Mouse (Mus musculus) forebrain, embryonic 14.5 days (tissue): Measurements from ENCODE around the gene Rab11fip4. TPM values are rescaled to one million over a fixed set of nuclear protein-coding genes. Genes with fewer than 3 reads are reported as not detected.

Experiments used
- ATAC-seq: fragments of 200-750 bp; cut with Nextera tagmentation; 2 replicates; pipeline ENCODE4 v1.8.0; 2017; ENCODE audit warnings: mild to moderate bottlenecking, moderate library complexity
- DNase-seq: peaks from one replicate; pipeline ENCODE4 v3.0.0-alpha.2; 2015; ENCODE audit warnings: low spot score
- H3K27ac ChIP-seq: fragments of 300-500 bp; sonication (generic); 2 replicates; pipeline ENCODE4 v1.5.1; 2014; ENCODE audit warnings: low read depth, mild to moderate bottlenecking, control low read depth, low read length, moderate library complexity
- H3K27me3 ChIP-seq: fragments of 300-500 bp; sonication (generic); replicated peaks from 2 replicates; pipeline ENCODE4 v1.6.1; 2014; ENCODE audit warnings: low read length, control low read depth, mixed read lengths; ENCODE audit not compliant: control insufficient read depth, insufficient read depth
- H3K36me3 ChIP-seq: fragments of 300-500 bp; sonication (generic); 2 replicates; pipeline ENCODE4 v1.6.1; 2014; ENCODE audit warnings: low read length, control low read depth; ENCODE audit not compliant: control insufficient read depth, insufficient read depth
- H3K4me1 ChIP-seq: fragments of 300-500 bp; sonication (generic); 2 replicates; pipeline ENCODE4 v1.6.1; 2014; ENCODE audit warnings: antibody characterized with exemption, low read length, control low read depth; ENCODE audit not compliant: control insufficient read depth, insufficient read depth
- H3K4me2 ChIP-seq: fragments of 300-500 bp; sonication (generic); 2 replicates; pipeline ENCODE4 v1.6.1; 2014; ENCODE audit warnings: mild to moderate bottlenecking, control low read depth, low read length
- H3K4me3 ChIP-seq: fragments of 300-500 bp; sonication (generic); 2 replicates; pipeline ENCODE4 v1.5.1; 2014; ENCODE audit warnings: low read depth, low read length, control low read depth
- H3K9ac ChIP-seq: fragments of 300-500 bp; sonication (generic); 2 replicates; pipeline ENCODE4 v1.6.1; 2014; ENCODE audit warnings: mild to moderate bottlenecking, low read length, control low read depth, moderate library complexity
- H3K9me3 ChIP-seq: fragments of 300-500 bp; sonication (generic); replicated peaks from 2 replicates; pipeline ENCODE4 v1.6.1; 2016; ENCODE audit warnings: low read length, control low read depth, mixed read lengths; ENCODE audit not compliant: control insufficient read depth
- WGBS: fragments of 180-500 bp; shearing (Covaris S2); extraction: QIAGEN DNeasy Blood & Tissue Kit; methylation state at CpG from one replicate; pipeline ENCODE4 v1.1.7; 2014; 5-methylcytosine and 5-hydroxymethylcytosine counted together
- polyA plus RNA-seq: library from polyadenylated mRNA; unstranded; fragments of >200 nt; fragmentation: Nextera tagmentation; extraction: Ambion mirVana; gene quantifications from 2 replicates; pipeline ENCODE4 v1.2.1, GENCODE M21; 2014

The Rab11fip4 gene
- polyA plus RNA-seq, 1 experiment from 2014 or later: 13.2 TPM

GRCm38 (mm10) chr11:79628716-79629115, 37.7 kb downstream of the Rab11fip4 start:
- Histone ChIP-seq H3K4me2 (no peak overlapping the region), H3K4me1 (no peaks in the 10 kb centered on the region), H3K9ac (no peak overlapping the region), H3K9me3 (no peaks in the 10 kb centered on the region), H3K27ac (no peak overlapping the region), H3K36me3 (0 out of 2 replicates have a peak, but pooled peaks cover 2% of the 10 kb centered on the region), H3K27me3 (no peaks in the 10 kb centered on the region), H3K4me3 (no peak overlapping the region)
- ATAC-seq (no peak), DNase-seq (no peak)
- WGBS: 68% methylated on average over 3 of the region's 3 CpGs

- 76% methylated on average over 7 of the region's 7 CpGs for WGBS
- ATAC-seq (no peak), DNase-seq (no peak)
- Histone ChIP-seq H3K36me3 (0 out of 2 replicates have a peak, but pooled peaks cover 8% of the 10 kb centered on the region), H3K4me3 (no peak overlapping the region), H3K27ac (no peak overlapping the region), H3K27me3 (no peaks in the 10 kb centered on the region), H3K4me2 (no peak overlapping the region), H3K9ac (no peak overlapping the region), H3K9me3 (no peaks in the 10 kb centered on the region), H3K4me1 (no peaks in the 10 kb centered on the region)
Observed at GRCm38 (mm10) chr11:79629752-79630374, 38.9 kb downstream of the Rab11fip4 start.

DNA sequence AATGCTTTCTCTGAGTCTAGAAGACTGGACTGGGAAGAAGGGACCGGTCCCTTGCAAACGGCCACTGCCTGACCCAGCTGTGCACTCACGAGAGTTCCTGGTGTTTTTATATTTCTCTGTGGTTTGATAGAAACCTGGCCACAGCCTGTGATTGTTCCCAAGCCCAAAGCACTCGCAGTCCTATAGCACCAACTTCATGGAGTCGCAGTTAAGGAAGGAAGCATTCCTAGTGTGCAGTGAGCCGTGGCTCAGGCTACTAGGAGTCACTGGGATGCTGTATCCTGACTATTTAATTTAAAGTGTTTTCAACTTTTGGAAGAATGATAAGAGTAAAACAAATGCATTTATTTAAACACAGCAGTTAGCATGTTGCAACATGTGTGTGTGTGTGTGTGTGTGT, 39.5 kb downstream of the Rab11fip4 start:
- Histone ChIP-seq H3K4me1 (no peaks in the 10 kb centered on the region), H3K9me3 (no peaks in the 10 kb centered on the region), H3K4me2 (no peak overlapping the region), H3K9ac (no peak overlapping the region), H3K4me3 (no peak overlapping the region), H3K27me3 (no peaks in the 10 kb centered on the region), H3K36me3 (0 out of 2 replicates have a peak, but pooled peaks cover 8% of the 10 kb centered on the region), H3K27ac (no peak overlapping the region)
- WGBS: 29% methylated on average over 6 of the region's 6 CpGs
- ATAC-seq: no peak
- DNase-seq: no peak

GRCm38 (mm10) chr11:79633366-79633765, 42.4 kb downstream of the Rab11fip4 start:
- H3K9ac ChIP-seq: no peak overlapping the region
- DNase-seq: no peak
- no peaks in the 10 kb centered on the region for H3K9me3 ChIP-seq
- no peaks in the 10 kb centered on the region for H3K27me3 ChIP-seq
- H3K27ac ChIP-seq: no peak overlapping the region
- WGBS: 85% methylated on average over 8 of the region's 8 CpGs
- 0 out of 2 replicates have a peak, but pooled peaks cover 6% of the 10 kb centered on the region for H3K36me3 ChIP-seq
- no peak overlapping the region for H3K4me2 ChIP-seq
- no peak overlapping the region for H3K4me3 ChIP-seq
- H3K4me1 ChIP-seq: no peaks in the 10 kb centered on the region
- no peak for ATAC-seq

- Histone ChIP-seq H3K4me2 (no peak overlapping the region), H3K27me3 (no peaks in the 10 kb centered on the region), H3K27ac (no peak overlapping the region), H3K9me3 (no peaks in the 10 kb centered on the region), H3K4me3 (no peak overlapping the region), H3K36me3 (0 out of 2 replicates have a peak, but pooled peaks cover 6% of the 10 kb centered on the region), H3K9ac (no peak overlapping the region), H3K4me1 (no peaks in the 10 kb centered on the region)
- WGBS: 84% methylated on average over 6 of the region's 6 CpGs
- no peak for ATAC-seq
- no peak for DNase-seq
Observed at GRCm38 (mm10) chr11:79635661-79636449, 44.8 kb downstream of the Rab11fip4 start.

DNA sequence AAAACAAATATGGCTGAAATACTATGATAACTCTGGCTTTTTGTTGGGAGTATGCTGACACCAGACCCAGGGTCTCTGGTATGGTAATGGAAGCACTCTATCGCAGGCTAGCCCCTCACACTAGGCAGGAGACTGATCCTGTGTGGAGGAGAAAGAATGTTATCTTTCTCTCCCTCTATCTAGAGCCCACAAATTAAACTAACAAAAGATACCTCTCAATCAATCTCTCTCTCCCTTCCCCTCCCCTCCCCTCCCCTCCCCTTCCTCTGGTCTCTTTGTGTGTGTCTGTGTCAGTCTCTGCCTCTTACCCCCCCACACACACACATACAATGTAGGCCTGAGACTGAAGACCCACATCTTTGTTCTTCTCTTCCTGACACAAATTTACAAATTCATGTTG, 45.5 kb downstream of the Rab11fip4 start:
- Histone ChIP-seq H3K4me3 (no peak overlapping the region), H3K9ac (no peak overlapping the region), H3K9me3 (no peaks in the 10 kb centered on the region), H3K27ac (no peak overlapping the region), H3K27me3 (no peaks in the 10 kb centered on the region), H3K4me1 (no peaks in the 10 kb centered on the region), H3K36me3 (0 out of 2 replicates have a peak, but pooled peaks cover 6% of the 10 kb centered on the region), H3K4me2 (no peak overlapping the region)
- no peak for ATAC-seq
- DNase-seq: no peak
- WGBS: 76% methylated on average over 1 of the region's 1 CpGs

GRCm38 (mm10) chr11:79638691-79639090, 47.7 kb downstream of the Rab11fip4 start:
- ATAC-seq: no peak

GRCm38 (mm10) chr11:79640940-79641733, 50.1 kb downstream of the Rab11fip4 start:
- Histone ChIP-seq H3K4me3 (no peak overlapping the region), H3K36me3 (no peaks in the 10 kb centered on the region), H3K27ac (no peak overlapping the region), H3K4me1 (peaks cover 12% of the 10 kb centered on the region), H3K9ac (no peak overlapping the region), H3K27me3 (no peaks in the 10 kb centered on the region), H3K4me2 (no peak overlapping the region), H3K9me3 (no peaks in the 10 kb centered on the region)
- 74% methylated on average over 8 of the region's 8 CpGs for WGBS
- DNase-seq (no peak), ATAC-seq (no peak)

More at GRCm38 (mm10) chr11:79638691-79639090, 47.7 kb downstream of the Rab11fip4 start:
- Histone ChIP-seq H3K9ac (no peak overlapping the region), H3K9me3 (no peaks in the 10 kb centered on the region), H3K27me3 (no peaks in the 10 kb centered on the region), H3K4me2 (no peak overlapping the region), H3K27ac (no peak overlapping the region), H3K4me1 (peaks cover 2% of the 10 kb centered on the region; the same call in 1 of the 2 replicates), H3K36me3 (0 out of 2 replicates have a peak, but pooled peaks cover 6% of the 10 kb centered on the region), H3K4me3 (no peak overlapping the region)
- no peak for DNase-seq
- 52% methylated on average over 5 of the region's 5 CpGs for WGBS
